Comparison of ENCODE assay signal across 9 mouse cellular contexts in the genomic region with DNA sequence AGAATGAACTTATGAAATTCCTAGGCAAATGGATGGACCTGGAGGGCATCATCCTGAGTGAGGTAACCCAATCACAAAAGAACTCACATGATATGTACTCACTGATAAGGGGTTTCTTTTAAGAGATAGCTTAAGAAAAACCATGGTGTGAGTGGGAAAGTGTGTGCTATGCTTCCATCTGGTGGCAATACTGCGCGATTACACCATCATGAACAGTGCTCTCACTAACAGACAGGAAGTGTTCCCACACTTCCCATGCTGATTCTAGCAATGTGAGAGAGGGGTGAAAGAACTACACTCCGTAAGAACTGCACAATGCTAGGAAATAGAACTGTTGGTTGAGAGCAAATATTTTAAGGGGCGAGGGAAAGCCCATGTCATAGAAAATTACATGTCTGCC. TPM values are rescaled to one million over a fixed set of nuclear protein-coding genes. Genes with fewer than 3 reads are reported as not detected.
DNase-seq lines count a peak whose midpoint lies in the region; ATAC-seq and TF ChIP-seq lines count a peak whose summit lies in the region.
"Had no signal": no experiment of that assay in that cellular context is flagged by ENCODE, and none has a peak within 500 bp of the region (broad histone marks: within the 10 kb centered on the region; RNA-seq: fewer than 3 reads in every experiment).

No protein-coding gene starts in this region.

- H3K9ac ChIP-seq in lung, postnatal 0 days (replicated peaks; ENCODE audit: low read depth), result no peak overlapping the region
- H3K9ac ChIP-seq in kidney, embryonic 16.5 days (replicated peaks; ENCODE audit: low read length), result no peak overlapping the region
- H3K9ac ChIP-seq in neural tube, embryonic 12.5 days, result no peak overlapping the region

- H3K9me3 ChIP-seq in lung, postnatal 0 days (ENCODE audit: low read length), result no peaks in the 10 kb centered on the region
- H3K9me3 ChIP-seq in kidney, embryonic 16.5 days (ENCODE audit: low read length), result no peaks in the 10 kb centered on the region
- no peaks in the 10 kb centered on the region for H3K9me3 ChIP-seq in neural tube, embryonic 12.5 days

- TF ChIP-seq EP300 in lung, postnatal 0 days (IDR thresholded peaks at IDR 0.05), result no peak

- no peaks in the 10 kb centered on the region for H3K4me1 ChIP-seq in lung, postnatal 0 days (ENCODE audit: insufficient read depth, low read depth, low read length)
- no peaks in the 10 kb centered on the region for H3K4me1 ChIP-seq in embryonic fibroblast, embryonic 13.5 days (ENCODE audit: control insufficient read depth, insufficient read depth, low read length)
- H3K4me1 ChIP-seq in kidney, embryonic 16.5 days (ENCODE audit: insufficient read depth, low read length), result no peaks in the 10 kb centered on the region
- no peaks in the 10 kb centered on the region for H3K4me1 ChIP-seq in neural tube, embryonic 12.5 days

- no peaks in the 10 kb centered on the region for H3K27me3 ChIP-seq in lung, postnatal 0 days (replicated peaks; ENCODE audit: insufficient read depth, low read length)
- H3K27me3 ChIP-seq in kidney, embryonic 16.5 days (ENCODE audit: insufficient read depth, low read length), result no peaks in the 10 kb centered on the region
- no peaks in the 10 kb centered on the region for H3K27me3 ChIP-seq in neural tube, embryonic 12.5 days (replicated peaks)

- no peak overlapping the region for H3K4me3 ChIP-seq in lung, postnatal 0 days (ENCODE audit: low read depth, low read length)
- H3K4me3 ChIP-seq in embryonic fibroblast, embryonic 13.5 days (ENCODE audit: insufficient read depth, low read length), result no peak overlapping the region
- H3K4me3 ChIP-seq in kidney, embryonic 16.5 days (ENCODE audit: low read length), result no peak overlapping the region
- H3K4me3 ChIP-seq in neural tube, embryonic 12.5 days, result no peak overlapping the region
- H3K4me3 ChIP-seq: myocyte had no signal

- peak; percentile 18 for DNase-seq in adrenal gland, postnatal 10 days
- no peak for DNase-seq in adrenal gland, postnatal 4 days (ENCODE audit: low spot score in 2 of 2)
- peak; percentile 54 for DNase-seq in lung, postnatal 0 days (ENCODE audit: low spot score)
- DNase-seq in lung, postnatal 25 days (ENCODE audit: low spot score), result no peak
- no peak for DNase-seq in urinary bladder, postnatal 10 days (ENCODE audit: low spot score)

- no peak overlapping the region for H3K4me2 ChIP-seq in lung, postnatal 0 days (replicated peaks; ENCODE audit: low read depth, low read length)
- no peak overlapping the region for H3K4me2 ChIP-seq in kidney, embryonic 16.5 days (replicated peaks; ENCODE audit: low read depth, low read length)
- H3K4me2 ChIP-seq in neural tube, embryonic 12.5 days (replicated peaks), result no peak overlapping the region

- TF ChIP-seq CTCF in lung, postnatal 0 days (IDR thresholded peaks at IDR 0.05), result peak; percentile 76
- TF ChIP-seq CTCF in embryonic fibroblast, embryonic 13.5 days (IDR thresholded peaks at IDR 0.05; ENCODE audit: borderline replicate concordance, insufficient read depth, low read length), result peak; percentile 36; the same call in 1 of the 2 replicates

- H3K36me3 ChIP-seq in lung, postnatal 0 days (ENCODE audit: insufficient read depth, low read length), result no peaks in the 10 kb centered on the region
- H3K36me3 ChIP-seq in kidney, embryonic 16.5 days (ENCODE audit: insufficient read depth, low read length), result no peaks in the 10 kb centered on the region
- no peaks in the 10 kb centered on the region for H3K36me3 ChIP-seq in neural tube, embryonic 12.5 days

- 5% methylated on average over 4 of the region's 4 CpGs for WGBS in lung, postnatal 0 days
- 14% methylated on average over 4 of the region's 4 CpGs for WGBS in kidney, embryonic 16.5 days
- WGBS in neural tube, embryonic 12.5 days, result 25% methylated on average over 4 of the region's 4 CpGs

- TF ChIP-seq POLR2A in embryonic fibroblast, embryonic 13.5 days (IDR thresholded peaks at IDR 0.05; ENCODE audit: low read depth, low read length), result no peak

- no peak for ATAC-seq in lung, postnatal 0 days
- peak; percentile 63; the same call in 1 of the 2 replicates for ATAC-seq in kidney, embryonic 16.5 days (ENCODE audit: low FRiP score, low TSS enrichment)
- peak; percentile 59 for ATAC-seq in neural tube, embryonic 12.5 days (ENCODE audit: low FRiP score, low read depth)

- H3K27ac ChIP-seq in lung, postnatal 0 days (ENCODE audit: low read length), result no peak overlapping the region
- H3K27ac ChIP-seq in embryonic fibroblast, embryonic 13.5 days (ENCODE audit: insufficient read depth, low read length), result no peak overlapping the region
- H3K27ac ChIP-seq in kidney, embryonic 16.5 days (ENCODE audit: low read length), result no peak overlapping the region
- no peak overlapping the region for H3K27ac ChIP-seq in neural tube, embryonic 12.5 days

RNA-seq across cellular contexts. Expression of gene Gabrr3, which starts 3.4 kb away (rescaled TPM):
- total RNA-seq in adrenal gland, postnatal 10 days (2021), result not detected
- not detected for total RNA-seq in adrenal gland, postnatal 4 days (2021)
- not detected in 2 replicates for polyA plus RNA-seq in lung, postnatal 0 days (2015; fragmentation: Nextera tagmentation; extraction: Ambion mirVana)
- polyA plus RNA-seq in embryonic fibroblast, embryonic 13.5 days (2011; ENCODE audit: insufficient read length, low read depth, missing spikeins), result not detected in 2 replicates
- polyA plus RNA-seq in kidney, embryonic 16.5 days (2015; fragmentation: Nextera tagmentation; extraction: Ambion mirVana), result 0.06 TPM in 1 of 2 replicates, not detected in the other
- polyA plus RNA-seq in neural tube, embryonic 12.5 days (2016; fragmentation: Nextera tagmentation; extraction: Ambion mirVana), result 0.06 TPM in 1 of 2 replicates, not detected in the other
- polyA plus RNA-seq: myocyte had no signal

RNA-seq across cellular contexts. Expression of gene Olfr209, which starts 39.9 kb away (rescaled TPM):
- not detected for total RNA-seq in adrenal gland, postnatal 10 days (2021)
- total RNA-seq in adrenal gland, postnatal 4 days (2021), result not detected
- not detected in 2 replicates for polyA plus RNA-seq in lung, postnatal 0 days (2015; fragmentation: Nextera tagmentation; extraction: Ambion mirVana)
- polyA plus RNA-seq in embryonic fibroblast, embryonic 13.5 days (2011; ENCODE audit: insufficient read length, low read depth, missing spikeins), result not detected in 2 replicates
- polyA plus RNA-seq in kidney, embryonic 16.5 days (2015; fragmentation: Nextera tagmentation; extraction: Ambion mirVana), result not detected in 2 replicates
- not detected in 2 replicates for polyA plus RNA-seq in neural tube, embryonic 12.5 days (2016; fragmentation: Nextera tagmentation; extraction: Ambion mirVana)
- polyA plus RNA-seq: myocyte had no signal

RNA-seq across cellular contexts. Expression of gene Olfr206, which starts 54.6 kb away (rescaled TPM):
- total RNA-seq in adrenal gland, postnatal 10 days (2021), result not detected
- not detected for total RNA-seq in adrenal gland, postnatal 4 days (2021)
- not detected in 2 replicates for polyA plus RNA-seq in lung, postnatal 0 days (2015; fragmentation: Nextera tagmentation; extraction: Ambion mirVana)
- not detected in 2 replicates for polyA plus RNA-seq in embryonic fibroblast, embryonic 13.5 days (2011; ENCODE audit: insufficient read length, low read depth, missing spikeins)
- polyA plus RNA-seq in kidney, embryonic 16.5 days (2015; fragmentation: Nextera tagmentation; extraction: Ambion mirVana), result not detected in 2 replicates
- polyA plus RNA-seq in neural tube, embryonic 12.5 days (2016; fragmentation: Nextera tagmentation; extraction: Ambion mirVana), result not detected in 2 replicates
- polyA plus RNA-seq: myocyte had no signal

Comparison
In these comparisons a context has a peak if more than half of its experiments do, and no peak if none do; other contexts are left out.
1. DNase-seq: peak in adrenal gland, postnatal 10 days (single experiment) and lung, postnatal 0 days (single experiment); none in adrenal gland, postnatal 4 days (0 of 2), lung, postnatal 25 days (single experiment) and urinary bladder, postnatal 10 days (single experiment).